Mouse (Mus musculus): ENCODE measurements around the gene Pafah1b2.

DNA sequence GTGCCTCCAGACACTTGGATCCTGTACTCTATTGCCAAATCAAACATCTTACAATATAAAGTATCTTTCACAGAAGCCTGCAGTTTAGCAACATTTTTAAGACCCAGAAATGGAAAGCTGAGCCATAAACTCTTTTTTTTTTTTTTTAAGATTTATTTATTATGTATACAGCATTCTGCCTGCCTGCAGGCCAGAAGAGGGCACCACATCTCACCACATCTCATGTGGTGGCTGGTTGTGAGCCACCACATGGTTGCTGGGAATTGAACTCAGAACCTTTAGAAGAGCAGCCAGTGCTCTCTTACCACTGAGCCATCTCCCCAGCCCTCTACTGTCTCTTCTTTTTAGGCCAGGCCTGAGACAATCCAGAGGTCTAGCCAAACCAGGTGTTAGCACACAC is 31.2 kb downstream of the Pafah1b2 start:
- no peak for TF ChIP-seq CTCF (IDR thresholded peaks at IDR 0.05; ENCODE audit: control insufficient read depth, insufficient read depth, insufficient replicate concordance, low read depth, low read length)
- no peak for TF ChIP-seq POLR2A (IDR thresholded peaks at IDR 0.05; ENCODE audit: control insufficient read depth, low read depth, low read length)
